ENCODE assay signal across 26 mouse cellular contexts in genomic region chr9:81275751-81276150, GRCm38 (mm10).
"Had no signal": no experiment of that assay in that cellular context is flagged by ENCODE, and none has a peak within 500 bp of the region (broad histone marks: within the 10 kb centered on the region; RNA-seq: fewer than 3 reads in every experiment).

No protein-coding gene starts in this region.

- H3K4me3 ChIP-seq: heart, adult 2 months; heart, embryonic 13.5 days; heart, embryonic 15.5 days; hindbrain, embryonic 13.5 days; hindbrain, embryonic 15.5 days; kidney, embryonic 15.5 days; limb, embryonic 10.5 days; limb, embryonic 12.5 days had no signal

- DNase-seq: gastrocnemius, postnatal 14 days; gastrocnemius, postnatal 36 days; heart, adult 11 months; heart, adult 2 months; heart, postnatal 14 days; heart, postnatal 36 days; kidney, adult 11 months; kidney, adult 2 months; kidney, adult 9 months; kidney, postnatal 14 days; kidney, postnatal 36 days; layer of hippocampus, adult 9-11 months; layer of hippocampus, postnatal 36 days; liver had no signal

- H3K9me3 ChIP-seq: heart, embryonic 13.5 days; heart, embryonic 15.5 days; hindbrain, embryonic 13.5 days; hindbrain, embryonic 15.5 days; kidney, embryonic 15.5 days; limb, embryonic 10.5 days; limb, embryonic 12.5 days had no signal

- H3K4me2 ChIP-seq: heart, embryonic 11.5 days; heart, embryonic 13.5 days; heart, embryonic 15.5 days; hindbrain, embryonic 13.5 days; hindbrain, embryonic 15.5 days; kidney, embryonic 15.5 days; limb, embryonic 12.5 days; liver, embryonic 11.5 days had no signal

- H3K9ac ChIP-seq: heart, embryonic 13.5 days; heart, embryonic 15.5 days; hindbrain, embryonic 13.5 days; hindbrain, embryonic 15.5 days; kidney, embryonic 15.5 days; limb, embryonic 12.5 days had no signal

- H3K36me3 ChIP-seq: heart, embryonic 13.5 days; heart, embryonic 15.5 days; hindbrain, embryonic 13.5 days; hindbrain, embryonic 15.5 days; kidney, embryonic 15.5 days; limb, embryonic 10.5 days; limb, embryonic 12.5 days had no signal

- H3K27ac ChIP-seq: heart, adult 2 months; heart, embryonic 13.5 days; heart, embryonic 15.5 days; hindbrain, embryonic 13.5 days; hindbrain, embryonic 15.5 days; hindbrain, postnatal 0 days; kidney, embryonic 15.5 days; kidney, postnatal 0 days; limb, embryonic 10.5 days; limb, embryonic 12.5 days had no signal

- H3K4me1 ChIP-seq: heart, embryonic 13.5 days; heart, embryonic 15.5 days; hindbrain, embryonic 13.5 days; hindbrain, embryonic 15.5 days; kidney, embryonic 15.5 days; limb, embryonic 10.5 days; limb, embryonic 12.5 days had no signal

- ATAC-seq: hindbrain, postnatal 0 days; intestine, embryonic 16.5 days had no signal

- H3K27me3 ChIP-seq: heart, embryonic 13.5 days; heart, embryonic 15.5 days; hindbrain, embryonic 13.5 days; hindbrain, embryonic 15.5 days; kidney, embryonic 15.5 days; limb, embryonic 12.5 days had no signal
